Mouse (Mus musculus) cerebral cortex, adult 2 months (tissue): ENCODE measurements around the gene Tdrkh.

ENCODE experiments used
- WGBS: fragments of 180-500 bp; shearing (Covaris S2); methylation state at CpG from one replicate; pipeline ENCODE4 v1.1.7; 2018; 5-methylcytosine and 5-hydroxymethylcytosine counted together

The Tdrkh gene

GRCm38 (mm10) chr3:94391001-94391400 is 22.1 kb upstream of the Tdrkh start:
- WGBS: 73% methylated on average over 5 of the region's 5 CpGs

DNA sequence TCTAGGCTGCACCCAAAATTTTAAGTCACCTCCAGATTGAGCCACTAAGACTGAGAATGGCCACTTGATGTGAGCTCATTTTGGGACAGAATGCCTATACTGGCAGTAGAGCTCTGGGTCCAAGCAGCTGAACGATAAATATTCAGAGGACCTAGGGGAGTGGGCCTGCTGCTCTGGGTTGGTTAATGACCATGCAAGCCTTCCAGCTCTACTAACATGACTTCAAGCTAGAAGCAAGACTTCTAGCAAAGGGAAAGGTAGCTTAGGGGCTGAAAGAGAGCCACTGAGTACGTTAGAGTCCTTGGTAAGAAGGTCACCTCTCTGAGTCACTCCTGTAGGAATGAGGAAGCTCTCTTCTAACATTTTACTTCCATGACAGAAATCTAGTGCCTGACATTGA is 20.9 kb upstream of the Tdrkh start:
- 86% methylated on average over 2 of the region's 2 CpGs for WGBS

GRCm38 (mm10) chr3:94393049-94393448 is 20.0 kb upstream of the Tdrkh start:
- WGBS: 78% methylated on average over 4 of the region's 4 CpGs

GRCm38 (mm10) chr3:94396336-94396735 is 16.7 kb upstream of the Tdrkh start:
- WGBS: 91% methylated on average over 1 of the region's 1 CpGs

DNA sequence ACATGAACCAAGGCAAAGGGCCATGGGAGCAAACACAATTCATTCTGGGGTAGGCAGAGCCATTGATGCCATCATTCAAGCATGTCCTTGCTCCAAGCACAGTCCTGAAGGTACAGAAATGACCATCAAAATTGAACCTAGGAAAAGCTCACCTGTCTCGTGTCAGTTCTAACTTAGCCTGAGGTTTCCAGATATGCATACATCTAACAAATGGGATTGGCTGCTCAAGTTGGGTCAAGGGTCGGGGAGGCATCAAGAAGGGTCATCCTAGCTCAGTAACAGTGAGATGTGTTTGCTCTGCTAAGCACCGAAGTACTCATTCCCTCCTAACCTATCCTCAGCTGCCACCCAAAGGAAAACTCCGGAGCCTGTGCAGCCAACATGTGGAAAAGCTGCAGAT is 16.2 kb upstream of the Tdrkh start:
- 91% methylated on average over 4 of the region's 4 CpGs for WGBS

GRCm38 (mm10) chr3:94398217-94398616 is 14.9 kb upstream of the Tdrkh start, which contains the start of gene Lingo4:
Lingo4 (plus strand) TSS chr3:94398517.
- 72% methylated on average over 6 of the region's 6 CpGs for WGBS

GRCm38 (mm10) chr3:94398943-94399481 is 14.1 kb upstream of the Tdrkh start:
- 3% methylated on average over 20 of the region's 20 CpGs for WGBS

GRCm38 (mm10) chr3:94399663-94400310 is 13.3 kb upstream of the Tdrkh start:
- WGBS: 52% methylated on average over 5 of the region's 5 CpGs

GRCm38 (mm10) chr3:94402451-94402850 is 10.6 kb upstream of the Tdrkh start:
- WGBS: 83% methylated on average over 8 of the region's 8 CpGs

- 13% methylated on average over 7 of the region's 7 CpGs for WGBS
Measured at GRCm38 (mm10) chr3:94404366-94405054, 8.6 kb upstream of the Tdrkh start.

DNA sequence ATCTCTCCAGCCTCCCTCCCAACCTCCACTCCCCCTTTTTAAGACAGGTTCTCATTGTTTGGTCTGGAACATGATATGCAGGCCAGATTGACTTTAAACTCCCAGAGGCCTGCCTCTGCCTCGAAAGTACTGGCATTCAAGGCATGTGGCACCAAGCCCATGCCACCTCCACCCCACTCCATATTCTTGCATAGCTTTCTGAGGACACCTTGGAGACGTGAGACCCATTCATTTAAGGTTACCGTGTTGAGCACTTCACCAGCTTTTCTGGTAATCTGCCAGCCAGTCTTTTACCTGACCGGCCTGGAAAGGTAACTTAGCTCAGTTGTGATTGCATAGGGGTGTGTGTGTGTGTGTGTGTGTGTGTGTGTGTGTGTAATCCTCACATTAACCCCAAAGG is 7.5 kb upstream of the Tdrkh start:
- 62% methylated on average over 4 of the region's 4 CpGs for WGBS

DNA sequence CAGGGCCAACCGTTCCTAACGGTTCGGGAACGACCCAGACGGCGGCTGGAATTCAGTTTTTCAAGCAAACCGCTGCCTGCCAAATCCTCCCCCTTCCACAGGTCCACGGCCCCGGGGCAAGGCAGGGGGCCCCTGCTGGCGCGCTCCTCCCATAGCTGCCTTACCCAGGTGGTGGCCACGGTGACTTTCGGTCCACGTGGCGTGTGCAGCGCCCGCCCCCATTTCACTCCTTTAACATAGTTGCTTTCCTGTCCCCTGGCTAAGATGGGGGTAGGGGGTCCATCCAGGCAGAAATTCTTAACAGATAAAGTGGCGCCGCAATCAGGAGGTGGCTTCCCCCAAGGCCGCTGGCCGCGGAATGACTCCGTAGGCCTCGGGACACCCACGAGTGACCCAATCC is 543 bp upstream of the Tdrkh start:
- WGBS: 2% methylated on average over 25 of the region's 25 CpGs

DNA sequence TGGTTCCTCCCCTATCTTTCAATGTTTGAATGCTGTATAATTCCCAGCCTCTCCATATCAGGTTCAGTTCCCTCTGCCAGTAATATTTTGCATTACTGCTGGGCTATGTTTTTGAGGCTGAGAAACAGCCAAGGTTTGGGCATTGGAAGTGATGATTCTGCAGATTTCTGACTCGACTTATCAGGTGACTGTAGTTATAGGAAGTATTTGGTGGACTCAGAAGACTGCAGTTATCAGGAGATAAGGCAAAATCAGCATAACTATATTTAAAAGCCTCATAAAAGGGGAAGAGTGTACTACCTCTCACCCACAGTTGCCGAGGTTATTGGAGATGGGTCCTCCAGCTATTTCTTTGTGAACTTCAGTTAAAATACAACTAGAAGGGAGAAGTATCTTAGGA is 17.9 kb downstream of the Tdrkh start:
- WGBS: 81% methylated on average over 2 of the region's 2 CpGs

- 92% methylated on average over 2 of the region's 2 CpGs for WGBS
Measured at GRCm38 (mm10) chr3:94434305-94434704, 21.2 kb downstream of the Tdrkh start.

- 92% methylated on average over 9 of the region's 9 CpGs for WGBS
Measured at GRCm38 (mm10) chr3:94436420-94436819, 23.3 kb downstream of the Tdrkh start.

GRCm38 (mm10) chr3:94441182-94441581 is 28.1 kb downstream of the Tdrkh start:
- WGBS: 43% methylated on average over 3 of the region's 3 CpGs

GRCm38 (mm10) chr3:94442951-94443596 is 30.0 kb downstream of the Tdrkh start, which contains the start of gene Mrpl9:
Mrpl9 (plus strand) TSS chr3:94443318.
- under 1% methylated on average over 37 of the region's 39 CpGs for WGBS

DNA sequence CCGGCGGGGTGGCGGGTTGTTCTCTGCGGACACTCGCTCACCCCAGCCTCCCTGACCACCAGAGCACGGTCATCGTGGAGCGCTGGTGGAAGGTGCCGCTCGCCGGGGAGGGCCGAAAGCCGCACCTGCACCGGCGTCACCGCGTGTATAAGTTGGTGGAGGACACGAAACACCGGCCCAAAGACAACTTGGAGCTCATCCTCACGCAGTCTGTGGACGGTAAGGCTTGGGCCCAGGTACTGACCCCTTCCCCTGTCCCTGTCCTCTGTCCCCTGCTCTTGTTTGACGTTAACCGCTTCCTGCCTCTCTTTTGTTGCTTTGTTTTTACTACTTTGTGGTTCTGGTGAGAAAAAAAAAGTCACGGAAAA is 30.5 kb downstream of the Tdrkh start, which contains the start of gene Oaz3:
TSS of gene Oaz3 (minus strand) at position 319 of the 368 bp plus-strand sequence.
- WGBS: 1% methylated on average over 24 of the region's 24 CpGs

DNA sequence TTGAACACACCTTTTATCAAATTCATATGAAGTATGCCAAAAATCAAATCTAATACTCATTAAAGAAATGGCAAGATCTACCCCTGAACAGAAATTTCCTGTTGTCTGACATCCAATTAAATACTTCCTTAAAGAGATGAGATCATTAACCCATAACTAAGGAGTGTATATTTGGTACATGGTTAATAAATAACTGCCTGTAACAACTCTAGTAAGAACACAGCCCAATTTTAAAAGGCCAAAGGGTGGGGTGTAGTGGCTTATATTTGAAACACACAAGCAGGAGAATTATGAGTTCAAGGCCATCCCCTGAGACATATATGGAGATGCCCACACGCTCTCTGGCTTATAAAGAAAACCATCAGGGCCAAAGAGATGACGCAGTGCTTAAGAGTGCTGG is 36.3 kb downstream of the Tdrkh start:
- 94% methylated on average over 2 of the region's 2 CpGs for whole genome bisulfite sequencing

DNA sequence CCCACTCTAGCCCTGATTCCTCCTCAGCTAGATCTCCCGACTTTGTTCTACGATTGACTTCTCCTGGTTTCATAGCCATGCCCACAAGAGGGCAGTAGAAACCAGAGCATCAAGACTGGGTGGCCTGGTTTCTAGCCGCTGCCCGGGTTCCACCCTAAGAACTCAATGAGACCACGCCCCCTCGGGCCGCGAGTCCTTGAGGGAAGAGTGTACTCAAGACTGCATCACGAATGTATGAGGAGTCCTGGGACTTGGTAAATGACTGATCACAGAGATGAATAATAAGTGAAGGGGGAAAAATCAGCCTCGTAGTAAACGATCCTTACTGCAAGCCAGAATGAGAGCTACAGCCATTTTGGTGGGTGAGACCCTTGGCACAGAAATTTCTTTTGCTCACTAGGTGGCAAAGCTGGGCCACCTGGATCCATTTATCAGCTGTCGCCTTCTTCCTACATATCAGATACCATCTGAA is 43.5 kb downstream of the Tdrkh start:
- 1% methylated on average over 12 of the region's 12 CpGs for WGBS

DNA sequence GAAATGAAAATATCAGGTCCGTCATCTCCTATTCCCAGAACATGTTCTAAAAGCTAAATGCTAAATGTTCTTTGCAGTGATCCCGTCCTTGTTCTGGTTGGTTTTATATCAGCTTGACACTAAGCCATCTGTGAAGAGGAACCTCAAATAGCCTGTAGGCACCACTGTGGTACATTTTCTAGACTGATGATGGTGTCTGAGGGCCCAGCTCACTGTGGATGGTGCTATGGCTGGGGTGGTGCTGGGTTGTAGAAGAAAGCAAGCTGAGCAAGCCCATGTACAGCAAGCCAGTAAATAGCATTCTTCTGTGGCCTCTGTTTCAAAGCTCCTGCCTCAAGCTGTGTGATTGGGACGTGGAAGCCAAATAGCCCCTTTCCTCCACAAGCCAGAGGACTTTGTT is 44.0 kb downstream of the Tdrkh start:
- 59% methylated on average over 3 of the region's 3 CpGs for WGBS

- WGBS: 79% methylated on average over 2 of the region's 2 CpGs
Measured at GRCm38 (mm10) chr3:94459834-94460233, 46.8 kb downstream of the Tdrkh start.
